Mouse (Mus musculus) left cerebral cortex, adult 9 months (tissue): ENCODE measurements at regions not wholly inside any gene's neighbourhood (a gene's known extent, or its start where the extent isn't known, plus 50 kb on each side); places are given as distances from the start of the nearest gene placed in this dataset.

ENCODE experiments used
- DNase-seq, 2 experiments: peaks; one replicate each; pipeline ENCODE4 v3.0.0; 2022; ENCODE audit warnings: low spot score in 2 of 2

DNA sequence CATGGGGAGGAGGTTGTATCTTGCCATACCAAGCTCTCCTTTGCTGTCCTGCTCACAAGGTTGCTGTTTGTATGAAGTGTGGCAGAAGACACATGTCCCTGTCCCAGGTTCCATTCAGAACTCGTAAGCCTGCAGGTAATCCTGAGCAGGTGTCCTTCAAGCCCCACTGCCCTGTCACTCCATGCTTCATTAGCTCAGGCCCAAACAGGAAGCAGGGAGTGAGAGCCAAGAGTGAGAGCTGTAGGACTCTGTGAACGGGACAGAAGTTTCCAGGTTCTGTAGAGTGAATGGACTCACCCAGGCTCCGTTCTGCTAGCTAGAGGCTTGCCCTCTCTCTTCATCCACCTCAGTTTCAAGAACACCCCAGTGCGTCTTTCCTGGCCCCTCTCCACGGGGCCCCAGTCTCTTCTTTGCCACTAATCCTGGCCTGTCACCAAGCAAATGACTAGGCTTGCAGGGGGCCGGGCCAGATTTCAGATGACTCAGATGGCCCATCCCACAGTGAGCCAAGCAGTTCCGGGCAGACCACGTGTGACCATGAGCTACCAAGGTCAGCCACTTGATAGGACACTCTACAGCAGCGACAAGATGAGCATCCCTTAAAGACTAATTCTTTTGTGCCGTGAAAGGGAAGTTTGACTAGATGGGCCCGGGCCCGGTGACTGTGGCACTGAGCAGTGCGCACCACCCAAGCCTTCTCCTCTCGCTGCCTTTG, 54.4 kb upstream of the Ubr2 start:
- DNase-seq = no peak

- no peak for DNase-seq
These were observed 53.6 kb upstream of the Ubr2 start for GRCm38 (mm10) chr17:47064006-47064405.

GRCm38 (mm10) chr17:47061031-47061620, 50.8 kb upstream of the Ubr2 start:
- no peak for DNase-seq
